Mouse (Mus musculus) embryonic facial prominence, embryonic 13.5 days (tissue): ENCODE results near the gene Gkap1. TPM values are rescaled to one million over a fixed set of nuclear protein-coding genes. Genes with fewer than 3 reads are reported as not detected.

ENCODE experiments used
- ATAC-seq: fragments of 200-750 bp; cut with Nextera tagmentation; 2 replicates; pipeline ENCODE4 v1.8.0; 2017; ENCODE audit warnings: low read depth; ENCODE audit not compliant: insufficient number of reproducible peaks, insufficient read depth, low FRiP score, low TSS enrichment
- H3K27ac ChIP-seq: fragments of 300-500 bp; sonication (generic); 2 replicates; pipeline ENCODE4 v1.5.1; 2015; ENCODE audit warnings: moderate library complexity, mild to moderate bottlenecking, inconsistent platforms
- H3K27me3 ChIP-seq: fragments of 300-500 bp; sonication (generic); 2 replicates; pipeline ENCODE4 v1.6.1; 2015; ENCODE audit warnings: mild to moderate bottlenecking, inconsistent platforms
- H3K36me3 ChIP-seq: fragments of 300-500 bp; sonication (generic); 2 replicates; pipeline ENCODE4 v1.6.1; 2015; ENCODE audit warnings: mild to moderate bottlenecking, inconsistent platforms
- H3K4me1 ChIP-seq: fragments of 300-500 bp; sonication (generic); 2 replicates; pipeline ENCODE4 v1.6.1; 2015; ENCODE audit warnings: inconsistent platforms
- H3K4me2 ChIP-seq: fragments of 300-500 bp; sonication (generic); 2 replicates; pipeline ENCODE4 v1.6.1; 2015; ENCODE audit warnings: moderate library complexity, mild to moderate bottlenecking, inconsistent platforms
- H3K4me3 ChIP-seq: fragments of 300-500 bp; sonication (generic); 2 replicates; pipeline ENCODE4 v1.5.1; 2015; ENCODE audit warnings: mild to moderate bottlenecking, inconsistent platforms
- H3K9ac ChIP-seq: fragments of 300-500 bp; sonication (generic); 2 replicates; pipeline ENCODE4 v1.6.1; 2015; ENCODE audit warnings: mild to moderate bottlenecking, inconsistent platforms
- H3K9me3 ChIP-seq: fragments of 300-500 bp; sonication (generic); 2 replicates; pipeline ENCODE4 v1.6.1; 2016; ENCODE audit warnings: inconsistent platforms
- WGBS: fragments of 180-500 bp; shearing (Covaris S2); methylation state at CpG from one replicate; pipeline ENCODE4 v1.1.7; 2015; ENCODE audit warnings: mixed read lengths; 5-methylcytosine and 5-hydroxymethylcytosine counted together
- polyA plus RNA-seq: library from polyadenylated mRNA; unstranded; fragments of >200 nt; fragmentation: Nextera tagmentation; extraction: Ambion mirVana; gene quantifications from 2 replicates; pipeline ENCODE4 v1.2.1, GENCODE M21; 2015

The Gkap1 gene
- polyA plus RNA-seq, 1 experiment from 2014 or later, result 24.2 TPM

DNA sequence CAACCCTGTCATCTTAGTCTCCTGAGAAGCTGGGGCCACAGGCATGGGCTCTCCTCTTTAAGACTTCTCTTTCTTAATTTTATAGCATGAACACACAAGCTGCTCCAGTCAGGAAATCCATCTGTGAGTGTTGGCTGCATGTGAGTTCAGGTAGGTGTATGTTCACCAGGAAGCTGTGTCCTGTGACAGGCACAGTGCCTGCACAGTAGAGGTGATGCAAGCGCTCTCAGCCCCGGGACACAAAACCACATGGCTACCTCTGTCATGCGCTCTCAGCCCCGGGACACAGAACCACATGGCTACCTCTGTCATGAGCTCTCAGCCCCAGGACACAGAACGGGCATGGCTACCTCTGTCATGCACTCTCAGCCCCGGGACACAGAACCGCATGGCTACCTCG, 12.0 kb downstream of the Gkap1 start:
- Histone ChIP-seq H3K4me1 (no peaks in the 10 kb centered on the region), H3K4me2 (no peak overlapping the region), H3K9ac (no peak overlapping the region), H3K36me3 (peaks cover 17% of the 10 kb centered on the region; the same call in 1 of the 2 replicates), H3K4me3 (no peak overlapping the region), H3K27me3 (no peaks in the 10 kb centered on the region), H3K9me3 (no peaks in the 10 kb centered on the region), H3K27ac (no peak overlapping the region)
- ATAC-seq, result no peak
- 79% methylated on average over 8 of the region's 8 CpGs for WGBS

DNA sequence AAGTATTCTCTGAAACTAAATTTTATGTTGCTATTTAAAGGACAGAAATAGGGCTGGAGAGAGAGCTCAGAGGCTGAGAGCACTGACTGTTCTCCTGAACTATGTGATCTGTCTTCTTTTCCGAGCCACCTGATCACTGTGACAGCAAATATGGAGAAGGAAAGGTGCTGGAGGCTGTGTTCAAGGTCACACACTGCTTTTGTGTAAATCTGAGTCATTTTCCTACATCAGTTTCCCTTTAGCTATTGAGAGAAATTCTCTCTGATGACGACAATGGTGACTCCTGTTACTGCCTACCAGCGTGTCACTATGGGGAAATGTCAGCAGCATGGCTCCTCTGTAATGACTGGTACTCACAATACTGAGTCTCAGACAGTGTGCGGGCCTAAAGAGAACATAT, 13.8 kb downstream of the Gkap1 start:
- ATAC-seq, result no peak
- WGBS, result 80% methylated on average over 4 of the region's 4 CpGs
- Histone ChIP-seq H3K9ac (no peak overlapping the region), H3K36me3 (peaks cover 23% of the 10 kb centered on the region), H3K9me3 (no peaks in the 10 kb centered on the region), H3K4me2 (no peak overlapping the region), H3K4me1 (no peaks in the 10 kb centered on the region), H3K27me3 (no peaks in the 10 kb centered on the region), H3K4me3 (no peak overlapping the region), H3K27ac (no peak overlapping the region)

DNA sequence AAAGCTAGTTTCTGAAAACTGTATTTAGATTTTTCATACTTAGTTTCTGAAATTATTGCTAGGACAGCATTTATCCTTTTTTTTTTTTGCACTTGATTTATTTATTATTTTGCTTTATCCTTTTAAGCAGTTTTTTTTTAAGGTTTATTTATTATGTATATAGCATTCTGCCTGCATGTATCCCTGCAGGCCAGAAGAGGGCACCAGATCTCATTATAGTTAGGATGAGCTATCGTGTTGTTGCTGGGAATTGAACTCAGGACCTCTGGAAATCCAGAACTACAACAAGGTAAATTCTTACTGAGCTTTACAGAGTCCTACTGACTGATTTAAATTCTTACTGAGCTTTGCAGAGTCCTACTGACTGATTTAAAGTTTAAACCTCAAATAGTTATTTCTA, 22.2 kb downstream of the Gkap1 start:
- no peak for ATAC-seq
- H3K4me3 ChIP-seq, result no peak overlapping the region
- WGBS, result 85% methylated on average over 1 of the region's 1 CpGs

DNA sequence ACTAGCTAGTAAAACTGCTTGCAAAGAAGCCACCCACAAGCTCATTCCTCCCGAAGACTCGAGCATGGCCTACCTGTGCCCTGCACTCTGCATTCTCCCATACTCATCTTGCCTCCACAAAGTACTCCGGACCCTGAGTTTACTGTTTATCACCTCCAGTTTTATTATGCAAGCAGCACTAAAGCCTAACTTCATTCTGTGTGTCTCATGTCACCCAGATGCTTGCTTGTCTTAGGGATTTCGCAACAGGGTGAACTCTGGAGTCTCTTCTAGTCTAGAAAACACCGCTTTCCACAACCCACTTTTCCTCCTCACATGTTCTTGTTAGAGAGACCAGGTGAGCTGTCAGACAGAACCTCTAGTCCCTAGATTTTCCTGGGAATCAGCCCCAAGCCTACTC, 26.5 kb downstream of the Gkap1 start:
- Histone ChIP-seq H3K4me1 (no peaks in the 10 kb centered on the region), H3K4me2 (no peak overlapping the region), H3K9me3 (no peaks in the 10 kb centered on the region), H3K4me3 (no peak overlapping the region), H3K27ac (no peak overlapping the region), H3K27me3 (no peaks in the 10 kb centered on the region), H3K9ac (no peak overlapping the region), H3K36me3 (peaks cover 20% of the 10 kb centered on the region)
- ATAC-seq, result no peak
- 89% methylated on average over 5 of the region's 5 CpGs for WGBS

More for the DNA sequence above, 22.2 kb downstream of the Gkap1 start:
- no peak overlapping the region for H3K4me2 ChIP-seq
- no peaks in the 10 kb centered on the region for H3K27me3 ChIP-seq
- no peak overlapping the region for H3K9ac ChIP-seq
- H3K9me3 ChIP-seq, result no peaks in the 10 kb centered on the region
- H3K4me1 ChIP-seq, result no peaks in the 10 kb centered on the region
- no peak overlapping the region for H3K27ac ChIP-seq
- peaks cover 33% of the 10 kb centered on the region for H3K36me3 ChIP-seq

DNA sequence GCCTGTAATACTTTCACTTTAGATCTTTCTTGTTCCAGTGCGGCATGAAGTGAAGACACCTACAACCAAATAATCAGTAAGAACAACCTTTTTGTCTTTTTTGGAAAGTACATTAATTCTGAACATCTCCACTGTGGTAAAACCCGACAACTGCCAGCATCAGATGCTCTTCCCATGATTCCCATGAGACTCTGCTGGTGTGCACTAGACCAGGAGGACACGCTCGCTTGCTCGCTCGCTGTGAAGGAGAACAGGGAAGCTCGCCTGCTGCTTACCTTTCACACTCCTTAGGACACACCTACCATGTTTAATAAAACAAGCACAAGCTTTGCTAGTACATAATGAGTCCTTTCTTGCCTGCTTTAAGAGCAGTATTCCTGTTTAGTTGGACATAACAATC, 39.0 kb downstream of the Gkap1 start:
- no peak overlapping the region for H3K4me2 ChIP-seq
- no peak overlapping the region for H3K4me3 ChIP-seq
- H3K27me3 ChIP-seq, result no peaks in the 10 kb centered on the region
- H3K27ac ChIP-seq, result no peak overlapping the region
- no peak for ATAC-seq
- 92% methylated on average over 7 of the region's 7 CpGs for WGBS
- H3K36me3 ChIP-seq, result peaks cover 15% of the 10 kb centered on the region
- no peaks in the 10 kb centered on the region for H3K9me3 ChIP-seq
- no peak overlapping the region for H3K9ac ChIP-seq
- no peaks in the 10 kb centered on the region for H3K4me1 ChIP-seq

DNA sequence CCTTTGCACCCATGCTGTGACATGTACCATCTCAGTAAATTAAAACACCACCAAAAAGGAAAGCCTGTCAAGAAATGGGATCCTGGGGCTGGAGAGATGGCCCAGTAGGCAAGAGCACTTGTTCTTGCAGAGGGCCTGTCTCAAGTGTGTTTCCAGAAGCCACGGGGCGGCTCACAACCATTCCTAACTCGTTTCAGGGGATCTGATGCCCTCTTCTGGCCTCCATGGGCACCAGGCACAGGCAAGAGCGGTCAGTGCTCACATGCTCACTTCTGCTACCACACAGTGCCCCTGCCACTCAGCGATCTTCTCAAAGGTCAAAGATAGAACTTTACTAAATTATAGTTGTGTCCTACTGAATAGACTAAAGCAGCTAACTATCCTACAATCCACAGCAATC, 42.9 kb downstream of the Gkap1 start:
- Histone ChIP-seq H3K36me3 (peaks cover 6% of the 10 kb centered on the region), H3K4me1 (no peaks in the 10 kb centered on the region), H3K4me3 (no peak overlapping the region), H3K9me3 (no peaks in the 10 kb centered on the region), H3K27ac (no peak overlapping the region), H3K9ac (no peak overlapping the region), H3K4me2 (no peak overlapping the region), H3K27me3 (no peaks in the 10 kb centered on the region)
- 44% methylated on average over 5 of the region's 5 CpGs for WGBS
- no peak for ATAC-seq

DNA sequence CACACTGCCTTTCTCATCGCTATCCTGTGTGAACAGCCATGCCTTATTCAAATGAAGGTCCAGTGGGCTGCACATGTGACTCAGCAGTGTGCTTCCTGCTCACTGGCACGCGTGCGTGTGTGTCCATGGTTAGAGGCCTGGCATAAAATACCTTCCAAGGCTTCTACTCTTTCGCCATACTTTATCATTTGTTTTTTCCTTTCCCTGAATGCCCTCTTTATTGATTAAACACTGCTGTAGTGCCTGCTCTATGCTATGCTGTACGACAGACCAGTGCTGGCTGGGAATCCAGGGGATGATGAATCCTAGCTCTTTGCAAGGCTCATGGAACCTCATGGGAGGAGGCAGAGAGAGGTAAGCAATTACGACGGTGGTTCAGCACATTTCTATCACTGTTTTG, 43.4 kb downstream of the Gkap1 start:
- H3K4me1 ChIP-seq, result no peaks in the 10 kb centered on the region
- no peak overlapping the region for H3K9ac ChIP-seq
- peaks cover 2% of the 10 kb centered on the region for H3K9me3 ChIP-seq
- H3K27me3 ChIP-seq, result no peaks in the 10 kb centered on the region
- no peak overlapping the region for H3K27ac ChIP-seq
- H3K4me3 ChIP-seq, result no peak overlapping the region
- WGBS, result 93% methylated on average over 8 of the region's 8 CpGs
- H3K36me3 ChIP-seq, result peaks cover 5% of the 10 kb centered on the region; the same call in 1 of the 2 replicates
- no peak overlapping the region for H3K4me2 ChIP-seq
- no peak for ATAC-seq

DNA sequence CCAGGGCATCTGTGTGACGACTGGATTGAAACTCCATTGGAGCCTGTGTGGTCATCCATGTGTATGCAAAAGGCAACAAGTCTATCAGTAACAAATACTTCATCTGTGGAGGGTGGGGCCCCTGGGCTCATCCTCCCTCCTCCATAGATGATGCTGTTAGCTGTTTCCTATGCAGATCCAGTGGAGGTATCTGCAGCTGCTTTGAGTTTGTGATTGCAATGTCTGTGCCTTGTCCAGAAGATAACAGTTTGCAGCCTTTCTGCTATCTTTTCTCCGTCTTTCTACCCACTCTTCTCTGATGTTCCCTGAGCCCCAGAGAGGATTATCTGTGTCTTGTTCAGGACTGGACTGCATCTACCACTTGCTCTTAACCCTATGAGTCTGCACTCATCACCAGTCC, 46.9 kb downstream of the Gkap1 start:
- Histone ChIP-seq H3K36me3 (no peaks in the 10 kb centered on the region), H3K9me3 (peaks cover 6% of the 10 kb centered on the region), H3K27me3 (no peaks in the 10 kb centered on the region), H3K4me2 (no peak overlapping the region), H3K27ac (no peak overlapping the region), H3K9ac (no peak overlapping the region), H3K4me3 (no peak overlapping the region), H3K4me1 (no peaks in the 10 kb centered on the region)
- ATAC-seq, result no peak
- 80% methylated on average over 2 of the region's 2 CpGs for WGBS

DNA sequence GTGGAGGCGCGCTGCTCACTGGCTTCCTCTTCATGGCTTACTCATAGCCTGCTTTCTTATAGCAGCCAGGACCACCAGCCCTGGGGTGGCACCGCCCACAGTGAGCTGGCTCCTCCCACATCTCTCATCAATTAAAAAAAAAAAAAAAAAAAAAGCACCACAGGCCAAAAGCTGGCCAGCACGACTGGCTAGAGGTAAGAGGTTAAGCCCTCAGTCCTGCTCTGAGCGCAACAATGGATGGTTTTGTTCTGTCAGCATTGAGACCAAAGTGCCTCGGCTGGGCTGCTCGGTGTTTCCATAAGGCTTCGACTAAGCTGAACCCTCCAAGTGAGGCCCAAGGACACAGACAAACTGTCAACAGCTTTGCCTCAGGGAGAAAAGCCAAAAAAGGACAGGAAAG, 49.8 kb downstream of the Gkap1 start:
- ATAC-seq, result no peak
- H3K36me3 ChIP-seq, result no peaks in the 10 kb centered on the region
- no peaks in the 10 kb centered on the region for H3K27me3 ChIP-seq
- no peak overlapping the region for H3K9ac ChIP-seq
- peaks cover 6% of the 10 kb centered on the region for H3K9me3 ChIP-seq
- H3K27ac ChIP-seq, result no peak overlapping the region
- 41% methylated on average over 8 of the region's 8 CpGs for WGBS
- H3K4me1 ChIP-seq, result no peaks in the 10 kb centered on the region
- H3K4me2 ChIP-seq, result no peak overlapping the region
- no peak overlapping the region for H3K4me3 ChIP-seq

DNA sequence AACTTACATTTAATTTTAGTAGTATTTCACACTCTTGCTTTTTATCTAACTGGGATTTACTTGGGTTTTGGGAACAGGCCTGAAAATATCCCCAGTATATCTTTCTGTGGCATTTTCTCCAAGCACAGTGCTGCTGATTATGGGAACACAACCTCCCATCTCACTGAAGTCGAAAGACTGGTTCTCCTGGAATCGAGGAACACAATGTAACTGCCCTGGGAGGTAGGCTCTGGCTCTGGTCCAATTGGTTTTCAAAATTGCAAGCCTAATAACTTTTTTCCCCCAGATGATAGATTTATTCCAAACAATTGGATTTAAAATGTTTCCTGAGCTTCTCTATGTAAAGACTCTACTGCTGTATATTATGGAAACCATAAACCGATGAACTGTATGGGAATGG, 55.3 kb downstream of the Gkap1 start:
- Histone ChIP-seq H3K4me3 (no peak overlapping the region), H3K27ac (no peak overlapping the region), H3K4me2 (no peak overlapping the region), H3K9ac (no peak overlapping the region), H3K27me3 (no peaks in the 10 kb centered on the region), H3K36me3 (no peaks in the 10 kb centered on the region), H3K4me1 (peaks cover 6% of the 10 kb centered on the region), H3K9me3 (no peaks in the 10 kb centered on the region)
- WGBS, result 63% methylated on average over 3 of the region's 3 CpGs
- ATAC-seq, result no peak

DNA sequence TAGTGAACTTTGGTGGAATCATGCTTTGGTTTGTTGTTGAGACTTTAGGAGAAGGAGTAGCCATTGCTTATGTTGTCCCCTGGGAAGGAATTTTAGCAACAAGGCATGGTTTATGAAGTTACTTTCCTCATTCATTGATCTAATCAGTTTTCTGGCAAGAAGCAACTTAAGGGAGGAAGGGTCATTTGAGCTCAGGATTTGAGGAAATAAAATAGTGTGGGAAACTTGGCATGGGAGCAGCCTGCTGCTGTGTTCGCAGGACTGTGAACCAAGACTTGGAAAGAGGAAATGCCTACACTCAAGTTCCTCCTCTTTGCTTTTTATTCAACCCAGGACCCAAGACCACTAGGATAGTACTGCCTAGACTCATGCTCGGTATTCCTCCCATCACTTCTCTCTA, 58.0 kb downstream of the Gkap1 start:
- Histone ChIP-seq H3K9ac (no peak overlapping the region), H3K27me3 (no peaks in the 10 kb centered on the region), H3K36me3 (no peaks in the 10 kb centered on the region), H3K9me3 (no peaks in the 10 kb centered on the region), H3K4me1 (peaks cover 23% of the 10 kb centered on the region), H3K4me2 (no peak overlapping the region), H3K4me3 (no peak overlapping the region), H3K27ac (no peak overlapping the region)
- ATAC-seq, result no peak
- 90% methylated on average over 2 of the region's 2 CpGs for WGBS

DNA sequence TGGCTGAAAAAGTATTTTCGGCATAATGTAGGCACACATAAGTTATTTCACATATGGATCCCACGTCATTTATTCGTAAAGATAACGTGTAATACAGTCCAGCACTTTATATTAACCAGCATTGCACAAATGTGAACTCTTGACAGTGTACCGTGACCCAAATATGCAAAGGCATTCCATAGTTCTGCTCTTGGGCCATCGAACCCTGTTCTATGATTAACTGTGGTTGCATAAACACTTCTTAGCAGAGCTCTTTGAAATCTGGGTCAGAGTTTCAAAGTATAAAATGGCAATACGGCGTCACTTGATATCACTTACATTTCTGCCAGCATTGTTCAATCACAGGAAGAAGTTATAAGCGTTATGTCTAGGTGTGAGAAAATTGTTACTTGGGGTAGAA, 59.1 kb downstream of the Gkap1 start:
- Histone ChIP-seq H3K27me3 (no peaks in the 10 kb centered on the region), H3K4me1 (peaks cover 28% of the 10 kb centered on the region), H3K4me3 (peak overlapping the region; percentile 99), H3K4me2 (peak overlapping the region; percentile 87), H3K27ac (peak overlapping the region; percentile 85; the same call in 1 of the 2 replicates), H3K9ac (peak overlapping the region; percentile 99), H3K36me3 (no peaks in the 10 kb centered on the region), H3K9me3 (no peaks in the 10 kb centered on the region)
- ATAC-seq, result no peak
- WGBS, result 85% methylated on average over 9 of the region's 9 CpGs
